Mouse (Mus musculus): ENCODE data around the gene Apoc1. TPM values are rescaled to one million over a fixed set of nuclear protein-coding genes. Genes with fewer than 3 reads are reported as not detected.

Gene Apoc1
- total and polyA plus RNA-seq, 3 experiments, result not detected

- TF ChIP-seq USF1 (IDR thresholded peaks at IDR 0.05; ENCODE audit: low read depth, low read length), result no peak
These were observed 27.3 kb downstream of the Apoc1 start, which contains the start of gene Clptm1 (continued) for GRCm38 (mm10) chr7:19664955-19665841.

- Histone ChIP-seq H3K9ac (ENCODE audit: insufficient read depth, low read depth) (peak overlapping the region; percentile 96), H3K9me3 (replicated peaks; ENCODE audit: low read length) (no peaks in the 10 kb centered on the region), H3K4me2 (ENCODE audit: insufficient read depth, low read depth, poor library complexity, severe bottlenecking) (peak overlapping the region; percentile 62; the same call in 1 of the 2 replicates), H3K27me3 (replicated peaks) (no peaks in the 10 kb centered on the region), H3K79me2 (replicated peaks; ENCODE audit: control insufficient read depth, extremely low read depth, insufficient read depth, poor library complexity, severe bottlenecking) (peaks cover 49% of the 10 kb centered on the region), H3K4me3 (replicated peaks in 1 of 3; ENCODE audit: low read depth in 2 of 3, low read length in 2 of 3, poor library complexity in 1 of 3) (peak overlapping the region; percentile 80 to 94 (median 81)), H3K27ac (ENCODE audit: insufficient read depth, low read depth) (no peak overlapping the region), H3K4me1 (ENCODE audit: control insufficient read depth in 1 of 2, insufficient read depth in 2 of 2) (peaks cover 14 to 51% of the 10 kb centered on the region in 2 experiments; a peak in 3 of 4 replicates), H3K36me3 (replicated peaks in 1 of 2; ENCODE audit: control insufficient read depth in 1 of 2, insufficient read depth in 1 of 2, low read length in 1 of 2) (peaks cover 20 to 34% of the 10 kb centered on the region in 2 experiments)
- in situ Hi-C loops (cut with MboI; ENCODE audit: low pct_ligation_motif_present, low pct_unique_long_range_greater_than_20kb, low sequenced_read_pairs), result no loop called here
- dilution Hi-C loops (cut with MboI; ENCODE audit: extremely low pct_ligation_motif_present, extremely low pct_unique_long_range_greater_than_20kb, low sequenced_read_pairs), result no loop called here
- TF ChIP-seq BHLHE40 (IDR thresholded peaks at IDR 0.05; ENCODE audit: low read depth, low read length) (no peak), UBTF (IDR thresholded peaks at IDR 0.05; ENCODE audit: low read depth, low read length) (peak; percentile 83), SIN3A (IDR thresholded peaks at IDR 0.05; ENCODE audit: low read length) (peak; percentile 50; the same call in 1 of the 2 replicates), MXI1 (IDR thresholded peaks at IDR 0.05; ENCODE audit: low read depth, low read length) (peak; percentile 82; the same call in 1 of the 2 replicates), ZMIZ1 (IDR thresholded peaks at IDR 0.05; ENCODE audit: low read depth, low read length) (0 out of 2 replicates have a peak, but pooled peaks have one; percentile 28)
- no peak for DNase-seq (ENCODE audit: extremely low read depth)
These were observed 28.0 kb downstream of the Apoc1 start for GRCm38 (mm10) chr7:19664455-19664954.

GRCm38 (mm10) chr7:19663940-19664339 is 28.5 kb downstream of the Apoc1 start:
- Histone ChIP-seq H3K4me2 (ENCODE audit: insufficient read depth, low read depth, poor library complexity, severe bottlenecking) (peak overlapping the region; percentile 62), H3K79me2 (replicated peaks; ENCODE audit: control insufficient read depth, extremely low read depth, insufficient read depth, poor library complexity, severe bottlenecking) (peaks cover 53% of the 10 kb centered on the region), H3K4me1 (ENCODE audit: control insufficient read depth in 1 of 2, insufficient read depth in 2 of 2) (peaks cover 14 to 46% of the 10 kb centered on the region in 2 experiments; a peak in 3 of 4 replicates), H3K27ac (ENCODE audit: insufficient read depth, low read depth) (no peak overlapping the region), H3K9ac (ENCODE audit: insufficient read depth, low read depth) (peak overlapping the region; percentile 96), H3K4me3 (replicated peaks in 1 of 3; ENCODE audit: low read depth in 2 of 3, low read length in 2 of 3, poor library complexity in 1 of 3) (peak overlapping the region; percentile 80 to 94 (median 81)), H3K9me3 (replicated peaks; ENCODE audit: low read length) (no peaks in the 10 kb centered on the region), H3K27me3 (replicated peaks) (no peaks in the 10 kb centered on the region), H3K36me3 (replicated peaks in 1 of 2; ENCODE audit: control insufficient read depth in 1 of 2, insufficient read depth in 1 of 2, low read length in 1 of 2) (peaks cover 20 to 38% of the 10 kb centered on the region in 2 experiments)
- in situ Hi-C loops (cut with MboI; ENCODE audit: low pct_ligation_motif_present, low pct_unique_long_range_greater_than_20kb, low sequenced_read_pairs), result no loop called here
- dilution Hi-C loops (cut with MboI; ENCODE audit: extremely low pct_ligation_motif_present, extremely low pct_unique_long_range_greater_than_20kb, low sequenced_read_pairs), result no loop called here
- TF ChIP-seq CHD1 (IDR thresholded peaks at IDR 0.05; ENCODE audit: low read depth, low read length), result no peak
- TF ChIP-seq ETS1 (conservative IDR thresholded peaks at IDR 0.05; ENCODE audit: low read depth, low read length), result no peak
- TF ChIP-seq RCOR1 (conservative IDR thresholded peaks at IDR 0.05; ENCODE audit: low read depth, low read length), result no peak
- TF ChIP-seq POLR2A (IDR thresholded peaks at IDR 0.05; ENCODE audit: low read depth, low read length), result no peak
- no peak for TF ChIP-seq CTCF (conservative IDR thresholded peaks at IDR 0.05 in 1 of 2, IDR thresholded peaks at IDR 0.05 in 1 of 2; ENCODE audit: low read depth in 2 of 2, low read length in 2 of 2)
- no peak for TF ChIP-seq HCFC1 (IDR thresholded peaks at IDR 0.05; ENCODE audit: low read depth, low read length)
- TF ChIP-seq ZC3H11A (IDR thresholded peaks at IDR 0.05; ENCODE audit: low read depth, low read length), result no peak
- no peak for TF ChIP-seq ELF1 (IDR thresholded peaks at IDR 0.05; ENCODE audit: low read depth, low read length)
- TF ChIP-seq SIN3A (IDR thresholded peaks at IDR 0.05; ENCODE audit: low read length), result no peak
- no peak for TF ChIP-seq MYC (IDR thresholded peaks at IDR 0.05; ENCODE audit: low read depth, low read length)
- no peak for TF ChIP-seq KAT2A (IDR thresholded peaks at IDR 0.05; ENCODE audit: insufficient replicate concordance, low read length)
- no peak for TF ChIP-seq PAX5 (IDR thresholded peaks at IDR 0.05; ENCODE audit: low read length)
- TF ChIP-seq GABPA (IDR thresholded peaks at IDR 0.05; ENCODE audit: insufficient replicate concordance, low read depth, low read length), result no peak
- TF ChIP-seq JUND (conservative IDR thresholded peaks at IDR 0.05; ENCODE audit: low read depth, low read length), result no peak
- no peak for TF ChIP-seq MAZ (IDR thresholded peaks at IDR 0.05; ENCODE audit: low read depth, low read length)
- TF ChIP-seq USF2 (conservative IDR thresholded peaks at IDR 0.05; ENCODE audit: low read depth, low read length), result no peak
- no peak for DNase-seq (ENCODE audit: extremely low read depth)

All from CH12.LX (cell line).